Mouse (Mus musculus) E14TG2a.4 (cell line): ENCODE measurements around the gene Arhgap11a.

Source experiments
- CTCF ChIP-seq: conservative IDR thresholded peaks from 2 replicates; pipeline ENCODE4 v1.5.1; 2014; ENCODE audit warnings: low read length
- NANOG ChIP-seq: IDR thresholded peaks from 2 replicates; pipeline ENCODE4 v1.6.1; 2014; ENCODE audit warnings: borderline replicate concordance, low read length, mixed read lengths
- POU5F1 ChIP-seq: IDR thresholded peaks from 2 replicates; pipeline ENCODE4 v1.6.1; 2014; ENCODE audit warnings: low read length, borderline replicate concordance

GRCm38 (mm10) chr2:113868404-113868803, 19.9 kb upstream of the Arhgap11a start:
- no peak for TF ChIP-seq CTCF
- TF ChIP-seq POU5F1: no peak
- TF ChIP-seq NANOG: no peak
